Mouse (Mus musculus) intestine, embryonic 16.5 days (tissue): ENCODE measurements at regions not wholly inside any gene's neighbourhood (a gene's known extent, or its start where the extent isn't known, plus 50 kb on each side); places are given as distances from the start of the nearest gene placed in this dataset.

ENCODE experiments used
- ATAC-seq: fragments of 200-750 bp; cut with Nextera tagmentation; 2 replicates; pipeline ENCODE4 v1.8.0; 2017; ENCODE audit warnings: moderate TSS enrichment, moderate library complexity
- H3K27ac ChIP-seq: fragments of 300-500 bp; sonication (generic); 2 replicates; pipeline ENCODE4 v1.5.1; 2014; ENCODE audit warnings: mild to moderate bottlenecking, low read length
- H3K27me3 ChIP-seq: fragments of 300-500 bp; sonication (generic); replicated peaks from 2 replicates; pipeline ENCODE4 v1.6.1; 2014; ENCODE audit warnings: low read length, control low read depth, mixed read lengths; ENCODE audit not compliant: control insufficient read depth, insufficient read depth
- H3K36me3 ChIP-seq: fragments of 300-500 bp; sonication (generic); 2 replicates; pipeline ENCODE4 v1.6.1; 2014; ENCODE audit warnings: low read length, control low read depth; ENCODE audit not compliant: control insufficient read depth, insufficient read depth
- H3K4me1 ChIP-seq: fragments of 300-500 bp; sonication (generic); 2 replicates; pipeline ENCODE4 v1.6.1; 2014; ENCODE audit warnings: low read length, control low read depth, mixed read lengths; ENCODE audit not compliant: control insufficient read depth, insufficient read depth
- H3K4me2 ChIP-seq: fragments of 300-500 bp; sonication (generic); 2 replicates; pipeline ENCODE4 v1.6.1; 2014; ENCODE audit warnings: low read depth, low read length, control low read depth
- H3K4me3 ChIP-seq: fragments of 300-500 bp; sonication (generic); 2 replicates; pipeline ENCODE4 v1.5.1; 2014; ENCODE audit warnings: mild to moderate bottlenecking, low read length
- H3K9ac ChIP-seq: fragments of 300-500 bp; sonication (generic); 2 replicates; pipeline ENCODE4 v1.6.1; 2014; ENCODE audit warnings: low read depth, low read length
- H3K9me3 ChIP-seq: fragments of 300-500 bp; sonication (generic); 2 replicates; pipeline ENCODE4 v1.6.1; 2016; ENCODE audit warnings: low read length, control low read depth; ENCODE audit not compliant: control insufficient read depth
- WGBS: fragments of 180-500 bp; shearing (Covaris S2); extraction: QIAGEN DNeasy Blood & Tissue Kit; methylation state at CpG from one replicate; pipeline ENCODE4 v1.1.7; 2014; 5-methylcytosine and 5-hydroxymethylcytosine counted together

DNA sequence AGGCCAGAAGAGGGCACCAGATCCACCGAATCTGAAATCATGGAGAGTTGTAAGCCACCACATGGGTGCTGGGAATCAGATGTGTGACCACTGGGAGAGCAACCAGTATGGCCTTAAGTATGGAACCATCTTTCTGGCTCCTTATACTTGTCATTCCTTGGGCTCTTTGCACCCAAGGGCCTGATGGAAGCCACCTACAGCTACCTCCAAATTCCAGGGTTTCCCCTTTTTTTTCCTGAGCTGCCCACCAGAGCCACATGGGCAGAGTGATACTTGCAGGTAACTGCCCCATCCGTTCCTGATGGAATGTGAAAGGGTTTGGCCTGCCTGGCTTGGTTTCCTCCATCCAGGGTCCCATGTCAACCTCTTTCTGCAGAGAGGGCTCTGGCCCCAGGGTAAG is 255.3 kb upstream of the Kcnab2 start:
- no peaks in the 10 kb centered on the region for H3K9me3 ChIP-seq
- no peaks in the 10 kb centered on the region for H3K4me1 ChIP-seq
- no peak overlapping the region for H3K4me3 ChIP-seq
- no peak overlapping the region for H3K9ac ChIP-seq
- WGBS, result 84% methylated on average over 2 of the region's 2 CpGs
- no peak for ATAC-seq
- no peaks in the 10 kb centered on the region for H3K36me3 ChIP-seq
- H3K27ac ChIP-seq, result no peak overlapping the region
- no peaks in the 10 kb centered on the region for H3K27me3 ChIP-seq
- no peak overlapping the region for H3K4me2 ChIP-seq

GRCm38 (mm10) chr4:152731988-152732387 is 254.3 kb upstream of the Kcnab2 start:
- 74% methylated on average over 10 of the region's 10 CpGs for WGBS
- Histone ChIP-seq H3K4me3 (no peak overlapping the region), H3K4me2 (no peak overlapping the region), H3K4me1 (no peaks in the 10 kb centered on the region), H3K27ac (no peak overlapping the region), H3K9me3 (no peaks in the 10 kb centered on the region), H3K36me3 (no peaks in the 10 kb centered on the region), H3K9ac (no peak overlapping the region), H3K27me3 (no peaks in the 10 kb centered on the region)
- no peak for ATAC-seq

GRCm38 (mm10) chr4:152731082-152731720 is 253.5 kb upstream of the Kcnab2 start:
- H3K27ac ChIP-seq, result no peak overlapping the region
- H3K9ac ChIP-seq, result no peak overlapping the region
- H3K36me3 ChIP-seq, result no peaks in the 10 kb centered on the region
- 54% methylated on average over 10 of the region's 10 CpGs for WGBS
- no peak overlapping the region for H3K4me2 ChIP-seq
- no peaks in the 10 kb centered on the region for H3K27me3 ChIP-seq
- ATAC-seq, result no peak
- no peaks in the 10 kb centered on the region for H3K9me3 ChIP-seq
- H3K4me1 ChIP-seq, result no peaks in the 10 kb centered on the region
- no peak overlapping the region for H3K4me3 ChIP-seq

- Histone ChIP-seq H3K9ac (no peak overlapping the region), H3K27ac (no peak overlapping the region), H3K36me3 (no peaks in the 10 kb centered on the region), H3K27me3 (no peaks in the 10 kb centered on the region), H3K4me2 (no peak overlapping the region), H3K4me3 (no peak overlapping the region), H3K4me1 (no peaks in the 10 kb centered on the region), H3K9me3 (no peaks in the 10 kb centered on the region)
- no peak for ATAC-seq
- WGBS, result 81% methylated on average over 6 of the region's 6 CpGs
Observed at GRCm38 (mm10) chr4:152729421-152729820, 251.8 kb upstream of the Kcnab2 start.

DNA sequence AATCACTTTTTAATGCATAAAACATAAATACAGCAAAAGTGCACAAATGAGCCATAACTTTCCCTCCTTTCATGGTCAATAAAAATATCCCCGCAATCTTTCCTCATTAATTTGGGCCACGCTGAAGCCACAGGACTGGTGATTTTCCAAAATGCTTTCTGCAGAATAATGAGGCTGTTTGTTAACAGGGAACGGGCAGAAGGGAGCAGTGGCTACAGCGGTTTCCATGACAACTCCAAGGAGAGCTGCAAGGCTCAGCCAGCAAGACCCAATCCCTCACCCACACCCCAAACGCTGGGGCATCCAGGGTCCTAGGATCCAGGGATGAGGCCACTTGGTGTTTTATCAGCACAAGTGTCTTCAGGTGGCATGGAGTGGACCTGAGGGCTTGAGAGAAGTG is 248.2 kb upstream of the Kcnab2 start:
- no peak overlapping the region for H3K9ac ChIP-seq
- no peak overlapping the region for H3K4me3 ChIP-seq
- no peaks in the 10 kb centered on the region for H3K4me1 ChIP-seq
- no peak overlapping the region for H3K4me2 ChIP-seq
- H3K9me3 ChIP-seq, result no peaks in the 10 kb centered on the region
- ATAC-seq, result no peak
- 53% methylated on average over 5 of the region's 5 CpGs for WGBS
- H3K36me3 ChIP-seq, result no peaks in the 10 kb centered on the region
- no peaks in the 10 kb centered on the region for H3K27me3 ChIP-seq
- H3K27ac ChIP-seq, result no peak overlapping the region

DNA sequence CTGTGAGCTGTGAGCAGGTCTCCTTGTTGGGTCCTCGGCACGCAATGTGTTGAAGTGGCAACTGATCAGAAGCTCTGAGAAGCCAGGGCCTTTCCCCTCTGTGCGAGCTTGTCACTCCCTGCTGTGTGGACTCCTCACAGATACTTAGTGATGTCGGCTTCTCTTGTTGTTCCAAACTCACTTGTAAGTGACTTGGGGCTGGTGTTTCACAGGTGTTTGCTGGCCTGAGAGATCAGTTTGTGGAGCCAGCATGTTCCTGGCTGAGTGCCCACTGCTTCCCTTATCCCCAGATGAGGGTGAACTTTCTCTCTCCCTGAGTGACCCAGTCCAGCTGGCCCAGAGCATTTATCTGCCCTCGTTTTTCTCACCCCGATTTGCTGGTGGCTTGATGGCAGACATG is 247.8 kb upstream of the Kcnab2 start:
- Histone ChIP-seq H3K9ac (no peak overlapping the region), H3K4me2 (no peak overlapping the region), H3K36me3 (no peaks in the 10 kb centered on the region), H3K27ac (no peak overlapping the region), H3K27me3 (no peaks in the 10 kb centered on the region), H3K4me1 (no peaks in the 10 kb centered on the region), H3K9me3 (no peaks in the 10 kb centered on the region), H3K4me3 (no peak overlapping the region)
- 53% methylated on average over 6 of the region's 6 CpGs for WGBS
- no peak for ATAC-seq

DNA sequence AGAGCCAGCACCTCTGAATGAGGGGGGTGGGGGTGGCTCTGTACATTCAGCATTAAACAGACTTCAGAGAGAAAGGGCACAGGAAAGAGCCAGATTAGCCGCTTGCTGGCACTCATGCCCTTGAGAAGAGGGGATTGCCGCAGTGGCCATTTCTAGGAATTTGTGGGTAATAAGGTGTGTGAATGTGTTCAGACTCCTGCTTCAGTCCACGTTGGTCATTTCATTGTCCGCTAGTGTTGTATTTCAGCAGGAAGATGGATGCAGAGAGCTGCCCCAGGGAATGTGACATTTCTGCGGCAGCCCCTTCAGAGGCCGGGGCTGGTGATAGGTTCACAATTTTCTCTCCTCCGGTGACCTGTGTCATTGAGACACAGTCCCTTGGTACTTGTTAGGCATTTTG is 247.1 kb upstream of the Kcnab2 start:
- Histone ChIP-seq H3K27ac (no peak overlapping the region), H3K4me1 (no peaks in the 10 kb centered on the region), H3K36me3 (no peaks in the 10 kb centered on the region), H3K4me2 (no peak overlapping the region), H3K9me3 (no peaks in the 10 kb centered on the region), H3K4me3 (no peak overlapping the region), H3K27me3 (no peaks in the 10 kb centered on the region), H3K9ac (no peak overlapping the region)
- no peak for ATAC-seq
- WGBS, result 74% methylated on average over 7 of the region's 7 CpGs

DNA sequence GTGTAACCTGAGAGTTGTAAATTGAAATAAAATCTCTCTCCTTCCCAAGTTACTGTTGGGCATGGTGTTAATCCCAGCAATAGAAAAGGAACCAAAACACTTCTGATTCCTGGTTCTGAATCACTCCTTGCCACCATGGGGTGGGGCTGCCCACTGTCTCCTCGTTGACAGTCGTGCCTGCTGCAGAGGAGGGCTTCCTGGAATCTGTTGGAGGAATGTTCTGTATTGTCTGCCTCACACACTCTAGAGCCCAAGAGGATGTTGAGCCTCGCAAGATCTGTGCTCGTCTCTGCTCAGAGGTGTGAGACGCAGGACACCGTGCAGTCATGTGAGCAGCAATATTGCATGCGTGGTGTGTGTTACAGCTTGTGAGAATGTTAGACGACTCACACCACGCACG is 246.4 kb upstream of the Kcnab2 start:
- H3K36me3 ChIP-seq, result no peaks in the 10 kb centered on the region
- H3K4me3 ChIP-seq, result no peak overlapping the region
- H3K9ac ChIP-seq, result no peak overlapping the region
- no peak overlapping the region for H3K27ac ChIP-seq
- no peaks in the 10 kb centered on the region for H3K4me1 ChIP-seq
- no peaks in the 10 kb centered on the region for H3K27me3 ChIP-seq
- WGBS, result 67% methylated on average over 10 of the region's 10 CpGs
- no peaks in the 10 kb centered on the region for H3K9me3 ChIP-seq
- ATAC-seq, result no peak
- no peak overlapping the region for H3K4me2 ChIP-seq

DNA sequence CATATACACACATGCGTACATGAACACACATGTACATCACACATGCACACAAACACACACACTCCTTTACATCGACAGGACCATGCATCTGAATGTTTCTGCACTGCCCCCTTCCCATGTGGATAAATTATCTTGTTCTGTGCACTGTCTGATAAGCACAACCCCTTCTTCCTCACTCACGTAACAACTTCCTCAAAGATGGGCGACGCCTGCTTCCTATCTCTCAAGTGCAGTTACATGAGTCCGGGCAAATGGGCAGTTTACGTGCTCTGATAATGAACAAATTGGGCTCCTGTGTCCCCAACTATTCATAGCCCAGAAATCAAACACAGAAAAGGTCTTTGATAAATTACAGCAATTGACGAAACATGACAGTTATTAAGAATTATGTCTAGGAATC is 242.9 kb upstream of the Kcnab2 start:
- no peaks in the 10 kb centered on the region for H3K36me3 ChIP-seq
- H3K9ac ChIP-seq, result no peak overlapping the region
- no peaks in the 10 kb centered on the region for H3K9me3 ChIP-seq
- H3K4me2 ChIP-seq, result no peak overlapping the region
- WGBS, result 74% methylated on average over 8 of the region's 8 CpGs
- no peak overlapping the region for H3K27ac ChIP-seq
- no peaks in the 10 kb centered on the region for H3K4me1 ChIP-seq
- ATAC-seq, result no peak
- H3K27me3 ChIP-seq, result no peaks in the 10 kb centered on the region
- no peak overlapping the region for H3K4me3 ChIP-seq

GRCm38 (mm10) chr4:152719416-152720127 is 241.9 kb upstream of the Kcnab2 start:
- Histone ChIP-seq H3K9me3 (no peaks in the 10 kb centered on the region), H3K4me3 (no peak overlapping the region), H3K27ac (no peak overlapping the region), H3K4me2 (no peak overlapping the region), H3K4me1 (no peaks in the 10 kb centered on the region), H3K9ac (no peak overlapping the region), H3K27me3 (no peaks in the 10 kb centered on the region), H3K36me3 (no peaks in the 10 kb centered on the region)
- 85% methylated on average over 15 of the region's 15 CpGs for WGBS
- ATAC-seq, result no peak
